Mouse (Mus musculus) neutrophil, adult 65 days (primary cell): Measurements from ENCODE around the gene Cnga3. TPM values are rescaled to one million over a fixed set of nuclear protein-coding genes. Genes with fewer than 3 reads are reported as not detected.

Experiments used
- total RNA-seq: library from RNA; stranded (reverse); gene quantifications from 2 replicates; pipeline ENCODE4 v1.2.4, GENCODE M21; 2023

The Cnga3 gene
- 0.11 TPM in 1 of 2 replicates, not detected in the other for total RNA-seq

DNA sequence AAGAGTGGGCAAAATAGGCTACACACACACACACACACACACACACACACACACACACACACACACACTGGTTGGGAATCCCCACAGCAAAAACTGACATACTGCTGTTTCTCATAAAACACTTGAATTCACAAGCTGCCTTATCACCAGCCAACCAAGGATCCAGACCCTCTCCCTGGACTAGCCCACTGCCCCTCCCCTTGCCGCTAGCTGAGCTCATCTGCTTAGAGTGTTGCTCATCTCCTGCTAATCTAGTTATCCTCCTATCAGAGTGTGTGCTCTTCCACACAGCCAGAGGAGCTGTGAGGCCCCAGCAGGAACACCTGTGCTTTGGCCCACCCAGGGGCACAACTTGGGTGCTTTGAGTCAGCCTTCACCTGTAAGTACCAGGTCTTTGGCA is at the start of gene Cnga3:
Gene Cnga3 (plus strand): TSS at position 291 of the 400 bp plus-strand sequence.

DNA sequence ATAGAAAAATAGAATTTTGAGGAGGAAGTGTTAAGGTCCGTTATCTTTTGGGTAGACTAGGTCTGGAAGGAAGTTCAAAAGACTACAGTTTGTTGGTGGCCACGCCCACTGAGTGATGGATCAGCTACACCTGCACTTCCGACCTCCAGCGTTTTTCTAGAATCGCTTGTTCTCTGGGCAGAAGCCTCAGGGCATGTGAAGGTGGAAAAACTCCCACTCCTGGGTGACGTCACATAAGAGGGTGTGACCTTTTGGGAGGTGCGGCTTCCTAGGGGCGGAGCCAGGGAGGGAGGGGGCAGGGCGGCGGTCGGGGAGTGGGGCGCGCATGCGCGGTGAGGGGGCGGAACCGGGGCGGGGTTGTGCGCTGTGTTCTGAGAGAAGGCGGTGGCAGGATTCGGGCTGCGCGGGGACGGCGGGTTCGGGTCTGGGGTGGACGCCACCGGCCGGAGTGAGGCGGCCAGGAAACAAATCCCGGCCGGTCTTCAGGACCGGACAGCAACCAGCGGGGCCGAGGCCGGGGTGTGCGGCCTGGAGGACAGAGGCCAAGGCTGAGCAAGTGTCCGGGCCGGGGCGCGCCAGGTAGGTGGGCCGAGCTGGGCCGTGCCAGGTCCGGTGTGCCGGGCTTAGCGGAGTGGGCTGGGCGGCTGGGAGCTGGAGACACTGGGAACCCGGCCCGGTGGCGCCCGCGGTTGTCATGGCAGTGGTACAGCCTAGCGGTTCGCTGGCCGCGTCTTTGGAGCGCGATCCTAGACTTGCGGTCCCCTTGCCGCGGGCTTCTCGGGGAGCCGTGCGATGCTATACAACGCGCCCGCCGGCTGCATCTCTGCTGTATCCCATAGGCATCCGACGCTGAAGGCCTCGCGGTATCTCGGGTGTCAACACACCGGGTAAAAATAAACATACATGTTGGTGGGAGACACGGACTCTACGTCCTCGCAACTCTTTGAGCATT is 85.6 kb downstream of the Cnga3 start, which contains the start of gene Inpp4a:
Gene Inpp4a (plus strand): TSS at position 326 of the 952 bp plus-strand sequence.

Other genes starting within 250 kb of the Cnga3 start
- gene Vwa3b, start 187.8 kb upstream of the Cnga3 start, total RNA-seq, result not detected in 2 replicates
- 133 and 196 TPM in 2 replicates for gene Inpp4a, start 85.4 kb downstream of the Cnga3 start, total RNA-seq
- 23.1 and 24.0 TPM in 2 replicates for gene Coa5, start 215.7 kb downstream of the Cnga3 start, total RNA-seq
- gene Unc50, start 215.7 kb downstream of the Cnga3 start, total RNA-seq, result 27.7 and 38.4 TPM in 2 replicates